Mouse (Mus musculus) erythroid progenitor cell, adult 5-6 weeks (primary cell): Measurements from ENCODE around the gene Ctnnbip1. TPM values are rescaled to one million over a fixed set of nuclear protein-coding genes. Genes with fewer than 3 reads are reported as not detected.

Experiments
- ATAC-seq: replicated peaks from 2 replicates; pipeline ENCODE4 v1.8.0; 2016; ENCODE audit warnings: moderate number of reproducible peaks, mild to moderate bottlenecking, moderate TSS enrichment, inconsistent platforms; ENCODE audit not compliant: poor library complexity, low FRiP score, severe bottlenecking
- total RNA-seq, 2 experiments: library from RNA; stranded (forward) in 1 of 2; stranded (reverse) in 1 of 2; fragments of 150-400 nt in 1 of 2; fragments of 186-747, 209-891 nt in 1 of 2; gene quantifications; 2 replicates each; pipeline versions ENCODE4 v1.2.3 to v1.2.4; 2015 to 2017; ENCODE audit warnings: low replicate concordance in 2 of 2

Ctnnbip1 gene
- total RNA-seq, 2 experiments from 2014 or later: 0.42 TPM; not detected in 1

GRCm38 (mm10) chr4:149578831-149579230 lies 60.8 kb downstream of the Ctnnbip1 start:
- no peak for ATAC-seq

- 0 out of 2 replicates have a peak, but pooled peaks have one; percentile 46 for ATAC-seq
These were observed 67.2 kb downstream of the Ctnnbip1 start for GRCm38 (mm10) chr4:149585236-149585635.

- ATAC-seq: no peak
These were observed 68.2 kb downstream of the Ctnnbip1 start, which contains the start of gene Clstn1 for GRCm38 (mm10) chr4:149586044-149586782. Gene Clstn1, plus strand, starts transcription at chr4:149586468.

GRCm38 (mm10) chr4:149586783-149587595 lies 69.0 kb downstream of the Ctnnbip1 start:
- ATAC-seq: no peak

DNA sequence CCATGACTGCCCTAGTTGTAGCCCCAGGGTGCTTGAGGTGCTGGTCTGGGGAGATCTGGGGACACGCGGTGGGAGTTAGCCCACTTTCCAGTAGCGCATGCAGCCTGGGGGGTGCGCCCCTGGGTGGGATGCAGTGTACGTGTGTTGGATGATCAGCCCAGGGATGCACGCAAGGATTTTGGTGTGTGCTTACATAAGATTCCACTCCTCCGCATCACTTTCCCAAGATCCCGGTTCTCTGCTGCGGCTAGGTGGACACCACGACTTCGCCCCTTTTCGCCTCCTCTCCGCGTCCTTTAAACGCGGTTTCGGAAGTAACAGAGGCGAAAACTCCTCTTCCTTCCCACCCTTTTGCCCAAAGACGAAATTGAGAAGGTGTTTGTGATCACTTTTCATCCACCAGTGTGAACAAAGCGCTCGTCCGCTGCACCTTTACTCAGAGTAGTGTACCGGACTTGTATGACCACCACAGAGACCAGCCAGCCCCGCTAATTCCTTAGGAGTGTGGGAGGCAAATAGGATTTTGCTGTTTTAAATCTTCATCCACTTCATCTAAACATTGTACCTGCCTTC lies 69.6 kb downstream of the Ctnnbip1 start:
- ATAC-seq: no peak

GRCm38 (mm10) chr4:149590200-149590599 lies 72.2 kb downstream of the Ctnnbip1 start:
- no peak for ATAC-seq

- ATAC-seq: no peak
These were observed 73.5 kb downstream of the Ctnnbip1 start for GRCm38 (mm10) chr4:149591486-149591885.

- ATAC-seq: no peak
These were observed 77.0 kb downstream of the Ctnnbip1 start for GRCm38 (mm10) chr4:149594913-149595581.

DNA sequence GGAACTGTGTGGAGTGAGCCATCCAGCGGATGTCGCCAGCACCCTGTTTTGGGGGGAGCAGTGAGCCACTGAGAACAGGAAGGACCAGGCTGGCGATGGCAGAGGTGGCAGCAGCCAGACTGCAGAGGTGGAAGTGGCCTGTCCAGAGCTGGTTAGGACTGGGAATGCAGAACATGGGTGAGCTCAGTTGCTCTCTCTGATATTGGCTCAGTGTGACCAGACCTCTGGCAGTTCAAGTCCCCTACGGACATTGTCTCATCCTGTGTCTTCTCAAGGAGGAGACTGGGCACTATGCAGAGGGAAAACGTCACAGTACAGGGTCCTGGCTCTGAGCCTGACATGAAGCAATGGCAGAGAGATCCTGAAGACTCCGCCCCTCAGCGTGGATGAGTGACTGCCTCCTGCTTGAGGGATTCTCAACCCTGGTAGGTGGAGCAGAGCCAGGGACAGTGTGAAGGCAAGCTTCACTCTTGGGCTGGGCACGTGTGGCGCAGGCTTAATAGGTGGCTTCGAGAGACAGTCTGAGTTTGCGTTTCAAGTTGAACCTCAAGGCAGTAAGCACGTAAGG lies 79.7 kb downstream of the Ctnnbip1 start:
- 0 out of 2 replicates have a peak, but pooled peaks have one; percentile 39 for ATAC-seq

DNA sequence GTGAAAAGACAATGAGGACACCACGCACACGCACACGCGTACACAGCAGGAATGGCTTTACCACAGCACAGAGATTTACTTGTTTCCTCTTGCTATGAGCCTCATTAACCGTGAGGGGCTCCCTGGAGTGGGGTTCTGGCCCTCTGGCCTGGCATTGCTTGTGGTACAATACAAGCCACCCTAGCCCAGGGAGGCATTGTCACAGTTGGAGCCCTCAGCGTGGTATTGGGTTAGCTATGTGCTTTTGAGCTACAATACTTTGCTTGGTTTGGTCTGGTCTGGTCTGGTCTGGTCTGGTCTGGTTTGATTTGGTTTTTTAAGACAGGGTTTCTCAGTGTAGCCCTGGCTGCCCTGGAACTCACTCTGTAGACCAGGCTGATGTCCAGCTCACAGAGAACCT lies 81.5 kb downstream of the Ctnnbip1 start:
- no peak for ATAC-seq

DNA sequence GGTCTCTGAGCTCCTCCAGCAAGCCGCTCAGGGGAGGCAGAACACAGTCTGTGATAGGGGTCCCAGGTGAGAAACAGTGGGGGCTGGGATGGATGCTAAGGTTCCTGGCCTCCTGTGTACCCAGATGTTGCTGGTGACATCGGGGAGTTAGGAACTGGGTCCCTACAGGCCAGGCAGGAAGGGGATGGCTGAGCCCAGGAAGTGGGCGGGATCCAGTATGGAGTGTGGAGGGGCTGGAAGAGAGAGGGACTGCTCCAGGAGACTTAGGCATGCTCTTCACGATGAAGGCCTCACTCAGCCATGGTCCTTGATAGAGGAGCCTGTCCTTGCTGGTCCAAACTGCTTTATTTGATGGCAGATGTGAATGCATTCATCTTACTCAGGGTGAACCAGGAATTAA lies 82.1 kb downstream of the Ctnnbip1 start:
- no peak for ATAC-seq

GRCm38 (mm10) chr4:149601484-149601883 lies 83.4 kb downstream of the Ctnnbip1 start:
- ATAC-seq: no peak

- no peak for ATAC-seq
These were observed 84.2 kb downstream of the Ctnnbip1 start for GRCm38 (mm10) chr4:149602236-149602635.

DNA sequence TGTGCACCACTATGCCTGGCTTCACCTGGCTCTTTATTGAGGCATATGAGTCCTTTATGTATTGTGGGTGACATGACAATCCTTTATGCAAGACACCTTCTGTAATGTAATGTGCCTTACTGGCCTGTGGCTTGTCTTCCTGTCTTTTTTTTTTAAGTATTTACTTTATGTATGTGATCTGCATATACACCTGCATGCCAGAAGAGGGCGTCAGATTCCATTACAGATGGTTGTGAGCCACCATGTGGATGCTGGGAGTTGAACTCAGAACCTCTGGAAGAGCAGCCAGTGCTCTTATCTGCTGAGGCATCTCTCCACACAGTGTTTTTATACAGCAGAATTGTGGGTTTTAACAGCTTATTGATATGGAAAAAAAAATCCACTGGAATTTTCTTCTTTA lies 85.8 kb downstream of the Ctnnbip1 start:
- no peak for ATAC-seq

DNA sequence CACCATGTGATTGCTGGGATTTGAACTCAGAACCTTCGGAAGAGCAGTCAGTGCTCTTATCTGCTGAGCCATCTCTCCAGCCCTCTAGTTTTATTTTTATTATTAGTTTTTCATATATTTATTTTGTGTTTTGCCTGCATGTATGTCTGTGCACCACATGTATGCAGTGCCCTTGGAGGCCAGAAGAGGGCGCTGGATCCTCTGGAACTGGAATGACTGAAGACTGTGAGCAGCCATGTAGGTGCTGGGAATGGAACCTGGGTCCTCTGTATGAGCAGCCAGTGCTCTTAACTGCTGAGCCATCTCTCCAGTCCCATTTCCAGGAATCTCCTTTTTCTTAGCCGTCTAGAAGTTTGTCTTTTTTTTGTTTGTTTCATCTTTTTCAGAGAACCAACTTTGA lies 86.5 kb downstream of the Ctnnbip1 start:
- no peak for ATAC-seq

DNA sequence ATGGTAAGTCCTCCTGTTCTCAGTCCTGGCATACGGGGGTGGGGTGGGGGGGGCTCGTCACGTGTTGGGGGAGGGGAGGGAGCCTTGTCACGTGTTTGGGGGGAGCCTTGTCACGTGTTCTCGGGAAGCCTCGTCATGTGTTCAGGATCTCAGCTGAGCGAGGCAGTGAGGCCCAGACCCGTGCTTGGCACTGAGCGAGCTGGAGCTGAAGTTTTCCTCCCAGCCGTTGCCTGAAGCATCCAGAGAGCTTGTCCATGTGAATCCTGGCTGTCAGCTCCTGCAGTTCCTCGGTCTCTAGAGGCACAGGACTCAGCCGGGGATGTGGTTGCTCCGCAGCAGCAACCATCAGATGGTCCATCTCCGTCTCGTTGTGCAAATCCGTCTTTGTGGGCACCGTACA lies 88.0 kb downstream of the Ctnnbip1 start:
- no peak for ATAC-seq

DNA sequence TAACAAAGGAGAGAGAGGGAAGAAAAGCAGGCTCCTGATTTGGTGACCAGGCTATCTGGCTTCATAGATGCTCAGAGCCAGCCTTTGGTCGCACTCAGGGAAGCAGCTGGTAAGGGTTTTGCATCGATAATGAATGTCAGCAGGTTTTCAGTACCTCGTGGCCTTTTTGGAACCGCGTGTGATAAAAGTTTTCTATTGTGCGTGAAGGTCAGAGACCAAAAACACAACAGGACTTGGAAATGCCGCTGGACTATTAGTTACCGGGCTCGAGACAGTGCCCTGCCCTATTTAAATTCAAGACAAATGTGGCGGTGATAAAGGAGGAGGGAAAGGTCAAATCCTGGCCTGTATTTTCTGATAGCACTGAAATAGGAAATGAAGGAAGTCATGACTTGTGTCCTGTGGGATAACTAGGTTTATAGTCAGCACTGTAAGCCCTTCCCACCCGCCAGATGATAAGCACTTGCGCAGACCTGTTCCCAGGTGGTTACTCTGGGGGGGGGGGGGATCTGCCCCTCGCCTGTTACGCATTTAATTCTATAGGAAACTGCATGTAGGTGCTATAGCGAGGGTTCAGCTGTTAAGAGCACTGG lies 88.8 kb downstream of the Ctnnbip1 start:
- no peak for ATAC-seq

GRCm38 (mm10) chr4:149607591-149608308 lies 89.7 kb downstream of the Ctnnbip1 start:
- ATAC-seq: no peak

GRCm38 (mm10) chr4:149608309-149608638 lies 90.2 kb downstream of the Ctnnbip1 start:
- ATAC-seq: no peak
